Mouse (Mus musculus): ENCODE measurements around the gene Smim26. TPM values are rescaled to one million over a fixed set of nuclear protein-coding genes. Genes with fewer than 3 reads are reported as not detected.

Smim26 gene
- 10 to 100 TPM; 20.3 to 34.8 TPM for polyA plus RNA-seq (2017; shearing (Covaris generic))

GRCm38 (mm10) chr2:144593951-144594651 is at the start of gene Smim26:
Gene Smim26 (plus strand): TSS chr2:144594054.

GRCm38 (mm10) chr2:144550529-144550928 is 43.3 kb upstream of the Smim26 start, which contains the start of gene Rbbp9:
Gene Rbbp9 (minus strand): TSS chr2:144550869.

GRCm38 (mm10) chr2:144555820-144556552 is 37.9 kb upstream of the Smim26 start, which contains the start of gene Sec23b:
Gene Sec23b (plus strand): TSS chr2:144556229.

GRCm38 (mm10) chr2:144599831-144600687 is 6.2 kb downstream of the Smim26 start, which contains the start of gene Dtd1:
Gene Dtd1 (plus strand): TSS chr2:144599897.

Other genes starting within 250 kb of the Smim26 start
- 10 to 100 TPM; 23.4 to 24.7 TPM for gene Kat14, start 225.1 kb upstream of the Smim26 start, polyA plus RNA-seq (2017; shearing (Covaris generic))
- 1 to 10 TPM; 2.4 to 5.4 TPM for gene Pet117, start 225.1 kb upstream of the Smim26 start, polyA plus RNA-seq (2017; shearing (Covaris generic))
- under 1 TPM; 0.36 to 0.43 TPM for gene Dzank1, start 66.6 kb upstream of the Smim26 start, polyA plus RNA-seq (2017; shearing (Covaris generic))
- gene Polr3f, start 66.3 kb upstream of the Smim26 start, polyA plus RNA-seq (2017; shearing (Covaris generic)), result 10 to 100 TPM; 24.7 to 27.9 TPM
- gene Rbbp9, start 43.2 kb upstream of the Smim26 start, polyA plus RNA-seq (2017; shearing (Covaris generic)), result 10 to 100 TPM in 1 of 2 experiments, 1 to 10 TPM in 1; 8.4 to 10.3 TPM
- gene Sec23b, start 37.8 kb upstream of the Smim26 start, polyA plus RNA-seq (2017; shearing (Covaris generic)), result 10 to 100 TPM; 69.0 to 92.1 TPM
- 10 to 100 TPM; 52.7 to 57.9 TPM for gene Dtd1, start 5.8 kb downstream of the Smim26 start, polyA plus RNA-seq (2017; shearing (Covaris generic))
- not detected for gene Scp2d1, start 229.6 kb downstream of the Smim26 start, polyA plus RNA-seq (2017; shearing (Covaris generic))

Data from activated CD4-positive, CD25-positive, alpha-beta regulatory T cell (primary cell).